Mouse (Mus musculus): ENCODE measurements around the gene Ccdc86.

Gene Ccdc86

DNA sequence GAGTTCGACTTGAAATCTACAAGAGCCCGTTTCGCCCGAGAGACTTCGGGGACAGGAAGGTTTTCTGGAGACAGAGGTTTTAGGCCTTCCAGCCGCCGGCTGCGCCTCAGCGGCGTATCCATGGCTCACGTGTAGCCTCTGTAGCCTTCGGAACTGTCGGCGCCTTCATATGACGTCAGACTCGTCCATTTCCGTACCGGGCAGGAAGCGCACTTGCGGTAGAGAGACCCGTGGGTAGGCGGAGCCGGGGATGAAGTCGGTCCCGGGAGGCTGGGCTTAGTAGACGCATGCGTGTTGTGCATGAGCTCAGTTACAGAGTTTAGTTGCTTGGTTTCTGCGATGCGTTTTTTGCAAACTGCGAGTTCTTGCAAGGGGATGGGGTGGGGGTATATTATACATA is at the start of gene Ccdc86:
Ccdc86 (minus strand) TSS at position 155 of the 400 bp plus-strand sequence.
- peak within 1 kb of the TSS; percentile 99 for H3K4me3 ChIP-seq (replicated peaks; ENCODE audit: low read length)
- no peaks in the 10 kb centered on the region for H3K9me3 ChIP-seq (ENCODE audit: low read length)
- TF ChIP-seq POU5F1 (IDR thresholded peaks at IDR 0.05; ENCODE audit: borderline replicate concordance, low read length) = no peak
- peaks cover 38% of the 10 kb centered on the region for H3K36me3 ChIP-seq (ENCODE audit: insufficient read depth, low read length)
- peaks cover 44% of the 10 kb centered on the region for H3K4me1 ChIP-seq (replicated peaks; ENCODE audit: low read depth, low read length)
- peaks cover 13% of the 10 kb centered on the region for H3K27me3 ChIP-seq (ENCODE audit: insufficient read depth, low read length)

DNA sequence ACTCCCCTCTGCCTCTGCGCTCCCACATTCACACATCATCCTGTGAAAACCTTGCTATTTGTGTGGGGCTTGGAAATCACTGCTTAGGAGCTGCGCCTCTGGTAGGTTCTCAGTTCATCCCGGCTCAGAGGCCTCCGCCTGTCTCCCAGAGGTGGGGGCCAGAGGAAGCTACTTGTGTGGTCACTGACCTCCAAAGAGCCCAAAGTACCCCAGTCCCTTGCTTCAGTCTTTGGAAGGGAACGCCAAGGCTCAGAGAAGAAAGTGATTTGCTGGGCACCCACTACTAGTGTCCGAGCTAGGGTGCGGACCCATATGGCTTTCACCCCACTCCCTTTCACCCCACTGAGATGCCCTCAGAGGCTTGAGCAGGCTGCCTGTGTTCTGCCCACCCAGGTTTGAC is 44.1 kb upstream of the Ccdc86 start, which contains the start of gene Ms4a15:
Ms4a15 (minus strand) TSS at position 101 of the 400 bp plus-strand sequence.
- peaks cover 15% of the 10 kb centered on the region for H3K27me3 ChIP-seq (ENCODE audit: insufficient read depth, low read length)
- TF ChIP-seq CTCF (conservative IDR thresholded peaks at IDR 0.05; ENCODE audit: low read length) (no peak), POU5F1 (IDR thresholded peaks at IDR 0.05; ENCODE audit: borderline replicate concordance, low read length) (no peak), NANOG (IDR thresholded peaks at IDR 0.05; ENCODE audit: borderline replicate concordance, low read length) (no peak)
- no peak within 1 kb of the TSS for H3K4me3 ChIP-seq (replicated peaks; ENCODE audit: low read length)
- H3K9me3 ChIP-seq (ENCODE audit: low read length) = no peaks in the 10 kb centered on the region
- H3K36me3 ChIP-seq (ENCODE audit: insufficient read depth, low read length) = no peaks in the 10 kb centered on the region
- peaks cover 7% of the 10 kb centered on the region for H3K4me1 ChIP-seq (replicated peaks; ENCODE audit: low read depth, low read length)

DNA sequence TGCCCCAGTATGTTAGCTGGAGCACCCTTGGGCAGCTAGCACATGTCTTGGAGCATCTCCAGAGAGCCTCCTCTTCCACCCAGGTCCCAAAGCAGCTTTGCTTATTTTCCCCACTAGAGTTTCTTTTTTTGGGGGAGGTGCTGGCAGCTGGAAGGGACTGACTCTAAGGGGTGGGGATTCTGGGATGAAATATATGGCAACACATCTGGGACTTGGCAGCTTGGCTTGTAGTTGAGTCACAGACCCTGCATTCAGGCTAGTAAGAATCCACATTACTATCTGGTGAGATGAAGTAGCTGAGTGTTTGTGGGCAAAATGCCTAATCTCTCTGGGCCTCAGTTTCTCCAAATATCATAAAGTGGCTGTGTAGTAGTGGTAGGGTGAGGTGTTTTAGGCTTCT is 42.8 kb upstream of the Ccdc86 start:
- no peaks in the 10 kb centered on the region for H3K9me3 ChIP-seq (ENCODE audit: low read length)
- H3K36me3 ChIP-seq (ENCODE audit: insufficient read depth, low read length) = no peaks in the 10 kb centered on the region
- H3K4me3 ChIP-seq (replicated peaks; ENCODE audit: low read length) = no peak overlapping the region
- peaks cover 15% of the 10 kb centered on the region for H3K27me3 ChIP-seq (ENCODE audit: insufficient read depth, low read length)
- peaks cover 7% of the 10 kb centered on the region for H3K4me1 ChIP-seq (replicated peaks; ENCODE audit: low read depth, low read length)
- TF ChIP-seq POU5F1 (IDR thresholded peaks at IDR 0.05; ENCODE audit: borderline replicate concordance, low read length) = no peak
- no peak for TF ChIP-seq CTCF (conservative IDR thresholded peaks at IDR 0.05; ENCODE audit: low read length)
- no peak for TF ChIP-seq NANOG (IDR thresholded peaks at IDR 0.05; ENCODE audit: borderline replicate concordance, low read length)

DNA sequence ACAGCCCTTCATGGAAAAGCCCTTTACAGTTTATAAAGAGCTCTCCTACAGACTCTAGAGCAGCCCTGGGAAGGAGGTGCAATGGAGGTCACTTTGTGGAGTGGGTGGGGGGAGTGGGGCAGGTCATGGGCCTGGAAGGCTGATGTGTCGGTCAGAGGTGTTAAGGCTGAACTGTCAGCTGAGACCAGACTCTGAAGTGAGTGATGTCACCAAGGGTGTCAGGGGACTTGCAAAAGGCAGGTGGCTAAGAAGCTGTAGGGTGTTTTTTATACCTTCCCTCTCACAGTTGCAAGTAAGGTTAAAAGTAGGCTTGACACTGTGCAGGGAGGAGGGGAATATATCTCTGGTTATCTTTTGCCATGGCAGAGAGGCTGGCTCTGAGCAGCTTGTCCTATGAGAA is 41.7 kb upstream of the Ccdc86 start:
- H3K9me3 ChIP-seq (ENCODE audit: low read length) = no peaks in the 10 kb centered on the region
- TF ChIP-seq POU5F1 (IDR thresholded peaks at IDR 0.05; ENCODE audit: borderline replicate concordance, low read length) (no peak), NANOG (IDR thresholded peaks at IDR 0.05; ENCODE audit: borderline replicate concordance, low read length) (no peak), CTCF (conservative IDR thresholded peaks at IDR 0.05; ENCODE audit: low read length) (no peak)
- H3K4me1 ChIP-seq (replicated peaks; ENCODE audit: low read depth, low read length) = peaks cover 1% of the 10 kb centered on the region; the same call in 1 of the 2 replicates
- H3K27me3 ChIP-seq (ENCODE audit: insufficient read depth, low read length) = peaks cover 15% of the 10 kb centered on the region
- H3K36me3 ChIP-seq (ENCODE audit: insufficient read depth, low read length) = no peaks in the 10 kb centered on the region
- H3K4me3 ChIP-seq (replicated peaks; ENCODE audit: low read length) = no peak overlapping the region

DNA sequence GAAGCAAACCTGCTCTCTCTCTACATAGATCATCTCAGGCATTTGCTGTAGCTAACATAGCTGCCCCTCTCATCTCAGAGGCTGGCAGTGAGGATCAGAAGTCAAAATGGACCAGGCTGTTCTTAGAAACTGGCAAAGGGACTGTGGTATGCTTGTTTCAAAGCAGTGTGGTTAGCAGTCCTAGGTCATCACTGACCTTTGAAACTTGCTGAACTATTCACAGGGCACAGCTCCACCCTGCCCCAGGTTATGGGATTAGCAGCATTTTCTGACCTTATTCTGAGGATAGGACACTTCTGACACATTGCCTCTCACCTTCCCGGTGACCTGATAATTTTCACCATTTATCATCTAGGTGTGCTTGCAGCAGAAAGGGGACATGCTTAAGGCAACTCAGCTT is 39.5 kb upstream of the Ccdc86 start:
- no peaks in the 10 kb centered on the region for H3K36me3 ChIP-seq (ENCODE audit: insufficient read depth, low read length)
- TF ChIP-seq NANOG (IDR thresholded peaks at IDR 0.05; ENCODE audit: borderline replicate concordance, low read length) = no peak
- TF ChIP-seq POU5F1 (IDR thresholded peaks at IDR 0.05; ENCODE audit: borderline replicate concordance, low read length) = no peak
- no peak for TF ChIP-seq CTCF (conservative IDR thresholded peaks at IDR 0.05; ENCODE audit: low read length)
- no peaks in the 10 kb centered on the region for H3K9me3 ChIP-seq (ENCODE audit: low read length)

DNA sequence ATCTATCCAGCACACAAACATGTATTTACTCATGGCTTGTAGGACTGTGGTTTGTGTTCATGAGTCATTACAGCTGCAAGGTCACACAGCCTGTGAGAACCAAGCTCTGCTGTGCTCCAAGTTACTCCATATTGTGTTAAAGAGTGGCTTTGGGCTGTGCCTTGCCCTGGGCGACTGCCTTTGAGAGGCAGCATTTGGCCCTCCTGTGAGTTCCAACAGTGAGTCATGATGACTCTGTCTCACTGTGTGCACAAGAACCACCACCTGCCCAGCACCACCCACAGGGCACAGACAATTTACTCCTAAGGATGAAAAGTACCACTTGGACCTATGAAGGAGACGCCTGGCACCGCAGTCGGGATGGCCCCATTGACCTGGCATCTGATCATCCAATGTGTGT is 36.8 kb upstream of the Ccdc86 start:
- Histone ChIP-seq H3K4me1 (replicated peaks; ENCODE audit: low read depth, low read length) (peaks cover 16% of the 10 kb centered on the region), H3K27me3 (ENCODE audit: insufficient read depth, low read length) (peaks cover 8% of the 10 kb centered on the region), H3K9me3 (ENCODE audit: low read length) (no peaks in the 10 kb centered on the region), H3K4me3 (replicated peaks; ENCODE audit: low read length) (no peak overlapping the region), H3K36me3 (ENCODE audit: insufficient read depth, low read length) (no peaks in the 10 kb centered on the region)
- TF ChIP-seq CTCF (conservative IDR thresholded peaks at IDR 0.05; ENCODE audit: low read length) (no peak), NANOG (IDR thresholded peaks at IDR 0.05; ENCODE audit: borderline replicate concordance, low read length) (no peak), POU5F1 (IDR thresholded peaks at IDR 0.05; ENCODE audit: borderline replicate concordance, low read length) (no peak)

More for the DNA sequence above, 39.5 kb upstream of the Ccdc86 start:
- Histone ChIP-seq H3K4me1 (replicated peaks; ENCODE audit: low read depth, low read length) (peaks cover 8% of the 10 kb centered on the region), H3K27me3 (ENCODE audit: insufficient read depth, low read length) (peaks cover 15% of the 10 kb centered on the region), H3K4me3 (replicated peaks; ENCODE audit: low read length) (no peak overlapping the region)

DNA sequence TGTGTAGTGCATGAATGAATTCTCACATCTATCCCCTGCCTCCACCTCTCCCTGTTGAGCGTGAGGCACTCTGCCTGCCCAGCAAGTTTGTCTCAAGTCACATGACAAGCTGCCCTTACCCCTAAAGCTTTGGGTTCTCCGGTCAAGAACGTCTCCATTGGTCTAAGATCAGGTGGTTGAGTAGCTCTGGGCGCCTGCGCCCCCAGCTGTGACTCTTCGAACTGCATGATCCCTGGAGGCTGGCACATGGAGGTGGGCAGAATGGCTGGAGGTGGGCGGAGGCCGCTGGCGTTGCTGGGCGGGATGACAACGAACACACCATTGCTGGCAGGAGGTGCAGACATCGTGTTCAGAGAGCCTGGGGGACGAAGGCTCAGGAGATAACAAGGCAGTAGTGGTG is 35.5 kb upstream of the Ccdc86 start:
- TF ChIP-seq POU5F1 (IDR thresholded peaks at IDR 0.05; ENCODE audit: borderline replicate concordance, low read length) (no peak), CTCF (conservative IDR thresholded peaks at IDR 0.05; ENCODE audit: low read length) (0 out of 2 replicates have a peak, but pooled peaks have one; percentile 12)
- H3K4me3 ChIP-seq (replicated peaks; ENCODE audit: low read length) = no peak overlapping the region
- H3K4me1 ChIP-seq (replicated peaks; ENCODE audit: low read depth, low read length) = peaks cover 25% of the 10 kb centered on the region
- no peaks in the 10 kb centered on the region for H3K36me3 ChIP-seq (ENCODE audit: insufficient read depth, low read length)
- H3K9me3 ChIP-seq (ENCODE audit: low read length) = no peaks in the 10 kb centered on the region
- H3K27me3 ChIP-seq (ENCODE audit: insufficient read depth, low read length) = peaks cover 8% of the 10 kb centered on the region

DNA sequence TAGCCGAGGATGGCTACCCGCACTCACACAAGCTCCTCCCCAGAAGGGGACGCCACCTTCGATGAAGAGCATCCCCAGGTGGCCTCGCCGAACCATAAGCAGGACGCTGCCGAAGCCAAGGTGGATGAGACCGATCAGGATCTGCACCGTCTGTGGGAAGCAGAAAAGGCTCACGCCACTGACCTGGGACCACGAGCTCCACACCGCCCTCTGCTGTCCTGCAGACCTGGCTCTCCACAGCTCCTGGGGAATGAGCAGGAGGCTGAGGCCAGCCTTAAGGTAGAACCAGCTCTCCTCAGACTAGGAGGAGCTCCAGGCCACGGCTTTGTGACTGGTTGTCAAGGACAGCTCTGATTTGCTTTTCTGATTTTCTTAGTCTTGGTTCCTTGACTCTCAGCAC is 34.1 kb upstream of the Ccdc86 start:
- Histone ChIP-seq H3K4me1 (replicated peaks; ENCODE audit: low read depth, low read length) (peaks cover 34% of the 10 kb centered on the region), H3K27me3 (ENCODE audit: insufficient read depth, low read length) (peaks cover 8% of the 10 kb centered on the region), H3K36me3 (ENCODE audit: insufficient read depth, low read length) (no peaks in the 10 kb centered on the region), H3K4me3 (replicated peaks; ENCODE audit: low read length) (0 out of 2 replicates have a peak overlapping the region, but pooled peaks have one; percentile 26), H3K9me3 (ENCODE audit: low read length) (no peaks in the 10 kb centered on the region)
- peak; percentile 62 for TF ChIP-seq CTCF (conservative IDR thresholded peaks at IDR 0.05; ENCODE audit: low read length)
- TF ChIP-seq POU5F1 (IDR thresholded peaks at IDR 0.05; ENCODE audit: borderline replicate concordance, low read length) = no peak

DNA sequence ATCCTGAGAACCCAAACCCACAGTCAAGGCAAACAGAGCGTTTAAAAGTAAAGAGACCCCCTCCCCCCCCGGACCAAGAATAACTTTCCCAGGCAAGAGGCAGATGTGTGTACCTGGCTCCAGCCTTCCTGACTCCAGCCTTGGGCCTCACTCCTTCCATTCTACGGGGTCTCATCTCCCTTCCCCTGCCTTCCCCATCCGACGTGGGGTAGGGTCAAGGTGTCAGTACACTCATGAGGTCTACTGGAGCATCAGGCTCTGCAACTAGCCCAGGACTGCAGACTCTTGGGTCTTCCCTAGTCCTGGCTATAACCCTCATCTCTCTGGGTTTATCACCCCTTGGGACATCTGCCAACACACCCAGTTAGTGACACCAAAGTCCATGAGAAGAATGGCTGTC is 31.1 kb upstream of the Ccdc86 start:
- Histone ChIP-seq H3K9me3 (ENCODE audit: low read length) (no peaks in the 10 kb centered on the region), H3K4me1 (replicated peaks; ENCODE audit: low read depth, low read length) (peaks cover 44% of the 10 kb centered on the region), H3K4me3 (replicated peaks; ENCODE audit: low read length) (no peak overlapping the region), H3K36me3 (ENCODE audit: insufficient read depth, low read length) (no peaks in the 10 kb centered on the region), H3K27me3 (ENCODE audit: insufficient read depth, low read length) (peaks cover 8% of the 10 kb centered on the region)
- TF ChIP-seq POU5F1 (IDR thresholded peaks at IDR 0.05; ENCODE audit: borderline replicate concordance, low read length) = no peak
- TF ChIP-seq NANOG (IDR thresholded peaks at IDR 0.05; ENCODE audit: borderline replicate concordance, low read length) = no peak
- TF ChIP-seq CTCF (conservative IDR thresholded peaks at IDR 0.05; ENCODE audit: low read length) = no peak
